Mouse (Mus musculus) hindbrain, embryonic 14.5 days (tissue): ENCODE measurements around the gene Gm42957. TPM values are rescaled to one million over a fixed set of nuclear protein-coding genes. Genes with fewer than 3 reads are reported as not detected.
"Not testable (repeated sequence)": the region's sequence is repeated elsewhere in the genome, so short reads cannot be mapped to it uniquely, and the experiment has no call there.

Experiments
- ATAC-seq: fragments of 200-750 bp; cut with Nextera tagmentation; 2 replicates; pipeline ENCODE4 v1.8.0; 2017; ENCODE audit warnings: moderate number of reproducible peaks, mild to moderate bottlenecking, moderate TSS enrichment, moderate library complexity; ENCODE audit not compliant: low FRiP score
- DNase-seq: peaks from one replicate; pipeline ENCODE4 v3.0.0-alpha.2; 2015; ENCODE audit warnings: low spot score
- H3K27ac ChIP-seq: fragments of 300-500 bp; sonication (generic); 2 replicates; pipeline ENCODE4 v1.5.1; 2014; ENCODE audit warnings: mild to moderate bottlenecking, moderate library complexity
- H3K27me3 ChIP-seq: fragments of 300-500 bp; sonication (generic); 2 replicates; pipeline ENCODE4 v1.6.1; 2014; ENCODE audit warnings: mild to moderate bottlenecking, low read length, mixed read lengths; ENCODE audit not compliant: control insufficient read depth, insufficient read depth
- H3K36me3 ChIP-seq: fragments of 300-500 bp; sonication (generic); replicated peaks from 2 replicates; pipeline ENCODE4 v1.6.1; 2014; ENCODE audit not compliant: control insufficient read depth, insufficient read depth
- H3K4me1 ChIP-seq: fragments of 300-500 bp; sonication (generic); replicated peaks from 2 replicates; pipeline ENCODE4 v1.6.1; 2014; ENCODE audit warnings: antibody characterized with exemption, low read length, mixed read lengths; ENCODE audit not compliant: control insufficient read depth, insufficient read depth
- H3K4me2 ChIP-seq: fragments of 300-500 bp; sonication (generic); replicated peaks from 2 replicates; pipeline ENCODE4 v1.6.1; 2014; ENCODE audit warnings: mild to moderate bottlenecking, moderate library complexity
- H3K4me3 ChIP-seq: fragments of 300-500 bp; sonication (generic); replicated peaks from 2 replicates; pipeline ENCODE4 v1.5.1; 2014; ENCODE audit warnings: mild to moderate bottlenecking, low read length
- H3K9ac ChIP-seq: fragments of 300-500 bp; sonication (generic); 2 replicates; pipeline ENCODE4 v1.6.1; 2014
- H3K9me3 ChIP-seq: fragments of 300-500 bp; sonication (generic); 2 replicates; pipeline ENCODE4 v1.6.1; 2016; ENCODE audit warnings: low read length; ENCODE audit not compliant: control insufficient read depth
- WGBS: fragments of 180-500 bp; shearing (Covaris S2); extraction: QIAGEN DNeasy Blood & Tissue Kit; methylation state at CpG from one replicate; pipeline ENCODE4 v1.1.7; 2014; 5-methylcytosine and 5-hydroxymethylcytosine counted together
- polyA plus RNA-seq: library from polyadenylated mRNA; unstranded; fragments of >200 nt; fragmentation: Nextera tagmentation; extraction: Ambion mirVana; gene quantifications from 2 replicates; pipeline ENCODE4 v1.2.1, GENCODE M21; 2014

The Gm42957 gene
- polyA plus RNA-seq, 1 experiment from 2014 or later, result 0.07 TPM

GRCm38 (mm10) chr3:96636448-96636847 is 1.2 kb downstream of the Gm42957 start:
- peak overlapping the region; percentile 88 for H3K4me2 ChIP-seq
- no peak for ATAC-seq
- H3K4me3 ChIP-seq, result peak overlapping the region; percentile 87
- 74% methylated on average over 11 of the region's 11 CpGs for WGBS
- peaks cover 66% of the 10 kb centered on the region for H3K36me3 ChIP-seq
- H3K27me3 ChIP-seq, result no peaks in the 10 kb centered on the region
- no peak overlapping the region for H3K27ac ChIP-seq
- H3K4me1 ChIP-seq, result peaks cover 14% of the 10 kb centered on the region
- peak overlapping the region; percentile 98 for H3K9ac ChIP-seq
- no peaks in the 10 kb centered on the region for H3K9me3 ChIP-seq
- DNase-seq, result no peak

GRCm38 (mm10) chr3:96639219-96639618 is 3.9 kb downstream of the Gm42957 start:
- 72% methylated on average over 1 of the region's 1 CpGs for WGBS
- peaks cover 63% of the 10 kb centered on the region for H3K36me3 ChIP-seq
- no peak for DNase-seq
- ATAC-seq, result no peak
- H3K27me3 ChIP-seq, result no peaks in the 10 kb centered on the region
- H3K4me1 ChIP-seq, result peaks cover 14% of the 10 kb centered on the region
- H3K9me3 ChIP-seq, result no peaks in the 10 kb centered on the region
- H3K27ac ChIP-seq, result no peak overlapping the region
- no peak overlapping the region for H3K9ac ChIP-seq
- no peak overlapping the region for H3K4me3 ChIP-seq
- no peak overlapping the region for H3K4me2 ChIP-seq

- peaks cover 49% of the 10 kb centered on the region for H3K36me3 ChIP-seq
- 74% methylated on average over 7 of the region's 7 CpGs for whole genome bisulfite sequencing
- no peaks in the 10 kb centered on the region for H3K4me1 ChIP-seq
- H3K4me2 ChIP-seq, result no peak within 1 kb of the TSS
- H3K4me3 ChIP-seq, result no peak within 1 kb of the TSS
- no peak within 1 kb of the TSS for H3K27ac ChIP-seq
- no peaks in the 10 kb centered on the region for H3K27me3 ChIP-seq
- DNase-seq (peak; percentile 45), ATAC-seq (no peak)
- H3K9me3 ChIP-seq, result no peaks in the 10 kb centered on the region
- no peak within 1 kb of the TSS for H3K9ac ChIP-seq
These were observed 9.9 kb downstream of the Gm42957 start, which contains the start of gene Itga10 for GRCm38 (mm10) chr3:96645018-96645649. Itga10 (plus strand) TSS chr3:96645584.

GRCm38 (mm10) chr3:96647365-96647764 is 12.1 kb downstream of the Gm42957 start:
- 89% methylated on average over 3 of the region's 3 CpGs for WGBS
- no peak overlapping the region for H3K4me2 ChIP-seq
- H3K4me1 ChIP-seq, result no peaks in the 10 kb centered on the region

DNA sequence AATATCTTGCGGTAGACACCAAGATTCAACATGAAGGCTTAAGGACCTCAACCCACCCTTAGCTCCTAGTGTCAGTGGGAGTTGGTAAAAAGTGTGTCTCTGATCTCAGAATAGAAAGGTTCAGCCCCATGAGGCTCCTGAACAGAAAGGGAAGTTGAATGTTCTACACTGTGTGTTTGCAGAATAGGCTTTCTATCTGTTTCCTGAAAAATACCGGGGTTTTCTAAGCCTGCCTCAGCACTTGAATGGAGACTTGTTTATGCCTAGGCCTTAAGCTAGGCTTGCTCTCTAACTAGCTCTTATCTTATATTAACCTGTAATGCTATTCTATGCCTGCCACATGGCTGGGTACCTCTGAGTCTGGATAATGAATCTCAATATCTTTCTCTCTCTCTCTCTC is 25.6 kb downstream of the Gm42957 start:
- DNase-seq (no peak), ATAC-seq (no peak)
- H3K36me3 ChIP-seq, result peaks cover 5% of the 10 kb centered on the region; the same call in 1 of the 2 replicates
- H3K27me3 ChIP-seq, result no peaks in the 10 kb centered on the region
- no peak overlapping the region for H3K9ac ChIP-seq
- H3K4me3 ChIP-seq, result no peak overlapping the region
- H3K4me2 ChIP-seq, result no peak overlapping the region
- 0 out of 2 replicates have a peak, but pooled peaks cover 10% of the 10 kb centered on the region for H3K4me1 ChIP-seq
- no peaks in the 10 kb centered on the region for H3K9me3 ChIP-seq
- WGBS, result 87% methylated on average over 2 of the region's 2 CpGs
- no peak overlapping the region for H3K27ac ChIP-seq

More at GRCm38 (mm10) chr3:96647365-96647764, 12.1 kb downstream of the Gm42957 start:
- Histone ChIP-seq H3K9me3 (no peaks in the 10 kb centered on the region), H3K4me3 (no peak overlapping the region), H3K9ac (no peak overlapping the region), H3K27me3 (no peaks in the 10 kb centered on the region), H3K27ac (no peak overlapping the region), H3K36me3 (peaks cover 30% of the 10 kb centered on the region)
- DNase-seq (no peak), ATAC-seq (no peak)

DNA sequence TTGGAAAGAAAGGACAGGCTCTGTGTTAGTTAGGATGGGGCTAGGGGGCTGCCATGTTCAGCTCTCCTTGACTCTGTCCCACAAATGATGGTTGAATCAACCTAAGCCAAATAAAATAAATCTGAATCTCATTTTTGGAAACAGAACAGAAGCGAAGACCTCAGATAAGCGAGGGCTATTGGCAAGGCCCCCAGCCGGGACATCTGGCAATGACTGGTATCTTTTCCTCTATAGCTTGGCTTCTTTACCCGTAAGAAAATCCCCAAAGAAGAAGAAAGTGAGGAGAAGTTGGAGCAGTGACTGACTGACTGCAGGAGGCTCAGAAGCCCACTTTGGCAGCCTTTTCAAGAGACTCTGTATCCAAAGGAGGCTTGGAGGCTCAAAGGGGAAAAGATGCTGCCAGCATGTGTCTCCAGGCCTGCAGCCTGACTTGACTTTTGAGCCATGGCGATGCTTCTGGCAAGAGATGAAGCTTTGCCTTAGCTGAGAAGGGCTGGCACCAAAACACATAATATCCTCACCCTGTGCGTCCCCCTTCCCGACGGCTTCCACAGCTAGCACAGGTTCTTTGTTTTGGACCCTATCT is 27.6 kb downstream of the Gm42957 start:
- H3K9me3 ChIP-seq, result no peaks in the 10 kb centered on the region
- no peak for DNase-seq
- H3K4me3 ChIP-seq, result no peak overlapping the region
- H3K27ac ChIP-seq, result peak overlapping the region; percentile 45
- H3K27me3 ChIP-seq, result no peaks in the 10 kb centered on the region
- 52% methylated on average over 8 of the region's 8 CpGs for WGBS
- H3K4me1 ChIP-seq, result 0 out of 2 replicates have a peak, but pooled peaks cover 10% of the 10 kb centered on the region
- ATAC-seq, result no peak; the same call in 1 of the 2 replicates
- H3K9ac ChIP-seq, result peak overlapping the region; percentile 50; the same call in 1 of the 2 replicates
- peak overlapping the region; percentile 60 for H3K4me2 ChIP-seq
- H3K36me3 ChIP-seq, result no peaks in the 10 kb centered on the region

GRCm38 (mm10) chr3:96663432-96664239 is 28.4 kb downstream of the Gm42957 start:
- peak; percentile 90 for DNase-seq
- Histone ChIP-seq H3K9ac (peak overlapping the region; percentile 50), H3K4me1 (0 out of 2 replicates have a peak, but pooled peaks cover 10% of the 10 kb centered on the region), H3K27me3 (no peaks in the 10 kb centered on the region), H3K27ac (peak overlapping the region; percentile 45; the same call in 1 of the 2 replicates), H3K4me2 (peak overlapping the region; percentile 60), H3K9me3 (no peaks in the 10 kb centered on the region), H3K36me3 (no peaks in the 10 kb centered on the region), H3K4me3 (peak overlapping the region; percentile 22)
- peak; percentile 84 for ATAC-seq
- WGBS, result 6% methylated on average over 17 of the region's 18 CpGs

- not testable (repeated sequence) for H3K27ac ChIP-seq, H3K4me1 ChIP-seq, H3K4me3 ChIP-seq, H3K36me3 ChIP-seq, DNase-seq, H3K9me3 ChIP-seq, ATAC-seq, H3K9ac ChIP-seq, H3K4me2 ChIP-seq, H3K27me3 ChIP-seq
- 92% methylated on average over 7 of the region's 7 CpGs for WGBS
These were observed 30.6 kb downstream of the Gm42957 start for GRCm38 (mm10) chr3:96665732-96666363.
